Mouse (Mus musculus) left cerebral cortex, postnatal 10 days (tissue): ENCODE data around the gene Suco. TPM values are rescaled to one million over a fixed set of nuclear protein-coding genes. Genes with fewer than 3 reads are reported as not detected.

Experiments used
- DNase-seq, 2 experiments: peaks; one replicate each; pipeline ENCODE4 v3.0.0; 2021 to 2022; ENCODE audit warnings: low spot score in 2 of 2, mixed read lengths in 1 of 2; ENCODE audit errors: extremely low spot score in 1 of 2
- intact Hi-C: fragments of 180-260 bp; cut with DNase I; formaldehyde crosslinking; loops from one replicate; pipeline ENCODE4 v1.15.1; 2025
- total RNA-seq, 2 experiments: library from RNA; stranded (reverse); gene quantifications; 2 replicates each; pipeline ENCODE4 v1.2.3; 2021

The Suco gene
- total RNA-seq, result 10 to 100 TPM; 36.9 to 42.6 TPM

GRCm38 (mm10) chr1:161876553-161877447 lies at the start of gene Suco:
Suco (minus strand) TSS chr1:161876682.
- DNase-seq, result peak; percentile 100
- intact Hi-C loops, result loop anchor here (2.0 kb wide), 1 partner anchor 86 kb away; no protein-coding TSS in a partner anchor

GRCm38 (mm10) chr1:161925281-161925805 lies 48.9 kb upstream of the Suco start:
- DNase-seq, result peak in 1 of 2 experiments; percentile 5
- intact Hi-C loops, result no loop called here

- intact Hi-C loops, result no loop called here
- DNase-seq, result no peak
Measured at GRCm38 (mm10) chr1:161924321-161924720, 47.8 kb upstream of the Suco start.

- no peak for DNase-seq
- intact Hi-C loops, result no loop called here
Measured at GRCm38 (mm10) chr1:161921928-161922327, 45.4 kb upstream of the Suco start.

- no peak for DNase-seq
- intact Hi-C loops, result no loop called here
Measured at GRCm38 (mm10) chr1:161920475-161921454, 44.3 kb upstream of the Suco start.

- DNase-seq, result no peak
- intact Hi-C loops, result no loop called here
Measured at GRCm38 (mm10) chr1:161919594-161919993, 43.1 kb upstream of the Suco start.

GRCm38 (mm10) chr1:161918682-161919372 lies 42.3 kb upstream of the Suco start:
- DNase-seq, result no peak

GRCm38 (mm10) chr1:161917940-161918484 lies 41.5 kb upstream of the Suco start:
- no peak for DNase-seq
- intact Hi-C loops, result no loop called here

More at GRCm38 (mm10) chr1:161918682-161919372, 42.3 kb upstream of the Suco start:
- intact Hi-C loops, result no loop called here

GRCm38 (mm10) chr1:161916036-161916435 lies 39.6 kb upstream of the Suco start:
- intact Hi-C loops, result no loop called here
- no peak for DNase-seq

GRCm38 (mm10) chr1:161913648-161913984 lies 37.1 kb upstream of the Suco start:
- intact Hi-C loops, result no loop called here

GRCm38 (mm10) chr1:161912940-161913647 lies 36.6 kb upstream of the Suco start:
- no peak for DNase-seq
- intact Hi-C loops, result no loop called here

More at GRCm38 (mm10) chr1:161913648-161913984, 37.1 kb upstream of the Suco start:
- no peak for DNase-seq

- intact Hi-C loops, result no loop called here
- no peak for DNase-seq
Measured at GRCm38 (mm10) chr1:161909074-161909473, 32.6 kb upstream of the Suco start.

- intact Hi-C loops, result no loop called here
- no peak for DNase-seq
Measured at GRCm38 (mm10) chr1:161907795-161908457, 31.4 kb upstream of the Suco start.

- intact Hi-C loops, result no loop called here
- no peak for DNase-seq
Measured at GRCm38 (mm10) chr1:161907111-161907510, 30.6 kb upstream of the Suco start.

- DNase-seq, result no peak
- intact Hi-C loops, result no loop called here
Measured at GRCm38 (mm10) chr1:161902692-161903452, 26.4 kb upstream of the Suco start.

GRCm38 (mm10) chr1:161900129-161900528 lies 23.6 kb upstream of the Suco start:
- no peak for DNase-seq
- intact Hi-C loops, result no loop called here

- intact Hi-C loops, result no loop called here
- no peak for DNase-seq
Measured at GRCm38 (mm10) chr1:161897235-161897634, 20.8 kb upstream of the Suco start.
